Mouse (Mus musculus): ENCODE measurements around the gene Guca2a. TPM values are rescaled to one million over a fixed set of nuclear protein-coding genes. Genes with fewer than 3 reads are reported as not detected.

Gene Guca2a
- polyA plus RNA-seq, 1 experiment from 2014 or later, result not detected

DNA sequence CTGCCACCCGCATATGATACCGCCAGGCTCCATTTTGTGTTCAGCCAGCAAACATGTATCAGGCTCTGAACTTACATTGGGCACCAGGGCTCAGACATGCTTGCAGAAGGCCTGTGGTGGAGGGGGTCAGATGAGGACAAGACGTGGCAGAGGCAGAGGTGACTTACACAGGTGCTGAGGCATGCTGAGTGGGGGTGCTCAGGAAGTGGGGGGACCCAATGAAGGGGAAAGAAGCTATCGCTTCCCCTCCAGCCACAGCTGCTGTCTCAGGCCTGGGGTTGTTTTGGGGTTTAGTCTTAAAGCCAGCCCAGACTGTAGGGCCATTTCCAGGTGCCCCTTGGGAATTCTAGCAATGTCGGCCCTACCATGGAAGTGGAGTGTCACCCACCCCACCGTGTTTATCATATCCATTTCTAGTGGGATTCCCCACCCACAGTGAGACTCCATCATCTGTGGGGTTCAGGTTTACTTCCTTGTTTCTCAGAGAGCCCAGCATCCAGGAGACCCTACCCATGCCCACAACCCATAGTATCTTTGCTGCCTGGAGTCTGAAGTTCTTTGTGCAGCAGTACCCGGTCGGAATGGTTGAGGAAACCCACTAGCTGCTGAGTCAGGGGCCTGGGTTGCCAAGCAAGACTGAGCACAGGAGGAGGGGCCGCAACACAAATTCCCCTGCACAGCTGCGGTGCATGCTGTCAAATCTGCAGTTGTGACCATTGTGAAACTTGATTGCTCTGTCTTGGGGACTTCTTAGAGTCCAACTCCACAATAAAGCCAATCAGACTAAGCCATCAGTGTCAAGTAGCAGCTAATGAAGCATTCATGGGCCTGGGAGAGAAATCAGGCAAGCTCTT lies 32.1 kb downstream of the Guca2a start:
- H3K4me1 ChIP-seq, result peaks cover 30% of the 10 kb centered on the region
- no peak overlapping the region; the same call in 1 of the 2 replicates for H3K9ac ChIP-seq (replicated peaks)
- 52% methylated on average over 10 of the region's 10 CpGs for WGBS
- H3K4me2 ChIP-seq (replicated peaks), result no peak overlapping the region
- H3K4me3 ChIP-seq, result no peak overlapping the region
- peak; percentile 72 for ATAC-seq (replicated peaks)
- H3K36me3 ChIP-seq, result no peaks in the 10 kb centered on the region
- peak overlapping the region; percentile 85 for H3K27ac ChIP-seq (replicated peaks)
- no peaks in the 10 kb centered on the region for H3K27me3 ChIP-seq
- no peaks in the 10 kb centered on the region for H3K9me3 ChIP-seq

- Histone ChIP-seq H3K27ac (replicated peaks) (peak overlapping the region; percentile 85), H3K27me3 (no peaks in the 10 kb centered on the region), H3K4me1 (peaks cover 30% of the 10 kb centered on the region), H3K9me3 (no peaks in the 10 kb centered on the region), H3K36me3 (no peaks in the 10 kb centered on the region), H3K9ac (replicated peaks) (peak overlapping the region; percentile 19), H3K4me3 (no peak overlapping the region), H3K4me2 (replicated peaks) (0 out of 2 replicates have a peak overlapping the region, but pooled peaks have one; percentile 3)
- ATAC-seq (replicated peaks), result peak; percentile 73
- WGBS, result 21% methylated on average over 7 of the region's 7 CpGs
Measured at GRCm38 (mm10) chr4:119670210-119670555, 32.7 kb downstream of the Guca2a start.

DNA sequence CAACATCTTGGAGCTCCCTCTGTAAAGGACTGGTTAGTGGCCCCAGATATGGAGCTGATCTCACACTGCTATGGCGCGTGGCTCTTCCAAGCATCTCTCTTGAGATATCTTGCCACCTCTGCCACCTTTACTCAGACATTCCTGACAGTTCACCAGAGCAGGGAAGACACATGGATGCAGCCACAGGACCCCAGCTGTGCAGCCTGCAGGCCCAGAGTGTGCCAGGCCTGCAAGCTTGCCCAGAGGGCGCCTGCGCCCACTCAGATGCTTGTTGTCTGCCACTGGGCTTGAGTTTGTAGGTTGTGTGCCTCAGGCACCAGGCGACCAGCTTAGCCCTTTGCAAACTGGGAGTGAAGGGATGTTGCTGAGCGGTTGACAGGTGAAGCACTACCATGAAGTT lies 33.2 kb downstream of the Guca2a start:
- no peak for ATAC-seq (replicated peaks)
- peak overlapping the region; percentile 85 for H3K27ac ChIP-seq (replicated peaks)
- WGBS, result 87% methylated on average over 6 of the region's 6 CpGs
- H3K9ac ChIP-seq (replicated peaks), result peak overlapping the region; percentile 19; the same call in 1 of the 2 replicates
- 0 out of 2 replicates have a peak overlapping the region, but pooled peaks have one; percentile 3 for H3K4me2 ChIP-seq (replicated peaks)
- no peak overlapping the region for H3K4me3 ChIP-seq
- H3K36me3 ChIP-seq, result no peaks in the 10 kb centered on the region
- H3K27me3 ChIP-seq, result no peaks in the 10 kb centered on the region
- H3K4me1 ChIP-seq, result peaks cover 29% of the 10 kb centered on the region
- no peaks in the 10 kb centered on the region for H3K9me3 ChIP-seq

DNA sequence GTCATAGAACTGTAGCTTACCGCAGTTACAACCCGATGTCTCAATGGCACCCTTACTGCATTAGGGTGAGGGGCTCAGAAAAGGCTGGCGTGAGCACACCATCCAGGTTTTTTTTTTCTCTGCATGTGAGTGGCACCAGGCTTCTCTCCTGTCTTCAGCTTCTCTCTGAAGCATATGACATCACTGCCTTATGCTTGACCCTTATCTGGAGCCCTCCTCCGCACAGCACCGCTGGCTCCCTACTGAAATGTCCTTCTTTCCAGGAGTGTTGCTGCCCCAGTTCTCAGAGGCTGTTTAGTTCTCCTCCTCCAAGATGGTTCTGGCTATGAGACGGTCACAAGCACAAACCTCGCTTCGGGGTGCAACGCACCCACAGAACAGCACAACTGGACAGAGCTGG lies 33.7 kb downstream of the Guca2a start:
- Histone ChIP-seq H3K9ac (replicated peaks) (no peak overlapping the region), H3K4me1 (peaks cover 25% of the 10 kb centered on the region), H3K27me3 (no peaks in the 10 kb centered on the region), H3K4me3 (no peak overlapping the region), H3K4me2 (replicated peaks) (no peak overlapping the region), H3K36me3 (no peaks in the 10 kb centered on the region), H3K27ac (replicated peaks) (peak overlapping the region; percentile 85), H3K9me3 (no peaks in the 10 kb centered on the region)
- 93% methylated on average over 9 of the region's 9 CpGs for WGBS
- no peak for ATAC-seq (replicated peaks)

DNA sequence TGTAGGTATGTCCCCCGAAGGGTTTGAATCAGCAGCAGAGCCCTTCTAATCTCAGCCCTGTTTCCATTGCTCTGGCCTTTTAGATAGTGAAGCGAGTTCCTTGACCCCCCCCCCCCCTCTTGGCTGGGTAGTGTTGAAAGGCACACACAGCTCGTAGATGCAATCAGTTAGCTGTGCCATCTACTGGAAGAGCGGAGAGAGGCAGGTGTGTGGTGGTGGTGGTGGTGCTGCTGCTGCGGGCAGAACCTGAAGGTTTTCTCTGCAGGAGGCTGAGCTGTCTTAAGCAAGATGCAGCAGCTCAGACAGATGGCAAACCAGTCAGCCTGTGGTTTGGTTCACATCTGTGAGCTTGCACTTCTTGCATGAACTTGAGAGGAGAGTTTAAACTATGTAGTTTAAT lies 35.2 kb downstream of the Guca2a start:
- no peaks in the 10 kb centered on the region for H3K36me3 ChIP-seq
- H3K4me3 ChIP-seq, result no peak overlapping the region
- no peak for ATAC-seq (replicated peaks)
- peaks cover 21% of the 10 kb centered on the region for H3K4me1 ChIP-seq
- no peaks in the 10 kb centered on the region for H3K27me3 ChIP-seq
- 36% methylated on average over 5 of the region's 5 CpGs for WGBS
- no peaks in the 10 kb centered on the region for H3K9me3 ChIP-seq
- no peak overlapping the region for H3K9ac ChIP-seq (replicated peaks)
- 0 out of 2 replicates have a peak overlapping the region, but pooled peaks have one; percentile 85 for H3K27ac ChIP-seq (replicated peaks)
- H3K4me2 ChIP-seq (replicated peaks), result no peak overlapping the region

GRCm38 (mm10) chr4:119682596-119682995 lies 45.1 kb downstream of the Guca2a start:
- 0 out of 2 replicates have a peak, but pooled peaks have one; percentile 38 for ATAC-seq (replicated peaks)
- no peak overlapping the region for H3K9ac ChIP-seq (replicated peaks)
- H3K4me2 ChIP-seq (replicated peaks), result no peak overlapping the region
- H3K27ac ChIP-seq (replicated peaks), result no peak overlapping the region
- WGBS, result 49% methylated on average over 5 of the region's 5 CpGs
- H3K9me3 ChIP-seq, result no peaks in the 10 kb centered on the region
- H3K27me3 ChIP-seq, result no peaks in the 10 kb centered on the region
- H3K4me3 ChIP-seq, result no peak overlapping the region
- no peaks in the 10 kb centered on the region for H3K4me1 ChIP-seq
- no peaks in the 10 kb centered on the region for H3K36me3 ChIP-seq

DNA sequence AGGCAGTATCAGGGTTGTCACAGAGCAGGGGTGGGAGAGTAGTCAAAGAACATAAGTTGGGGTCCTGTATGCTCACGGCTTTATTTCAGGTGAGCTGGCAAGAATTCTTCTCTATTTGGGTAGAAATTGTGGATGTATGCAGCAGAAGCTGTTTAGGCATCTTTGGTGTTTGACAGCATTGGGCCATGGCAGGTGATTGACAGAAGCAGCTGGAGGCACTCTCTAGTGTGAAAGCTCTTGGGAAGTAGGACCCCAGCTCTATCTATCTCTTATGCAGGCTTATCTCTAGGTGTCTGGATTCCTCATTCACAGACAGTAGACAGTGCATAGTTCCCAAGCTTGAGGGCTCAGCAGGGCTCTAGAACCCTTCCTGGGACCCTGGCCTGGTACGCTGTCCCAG lies 48.2 kb downstream of the Guca2a start:
- H3K4me2 ChIP-seq (replicated peaks), result no peak overlapping the region
- no peak overlapping the region for H3K27ac ChIP-seq (replicated peaks)
- WGBS, result 92% methylated on average over 2 of the region's 2 CpGs
- no peaks in the 10 kb centered on the region for H3K27me3 ChIP-seq
- H3K9ac ChIP-seq (replicated peaks), result no peak overlapping the region
- no peak overlapping the region for H3K4me3 ChIP-seq
- no peaks in the 10 kb centered on the region for H3K9me3 ChIP-seq
- H3K4me1 ChIP-seq, result no peaks in the 10 kb centered on the region
- ATAC-seq (replicated peaks), result no peak
- no peaks in the 10 kb centered on the region for H3K36me3 ChIP-seq

Other genes with a start within 250 kb of the Guca2a start
- 10.6 and 13.0 TPM in 2 replicates for gene Ccdc30, start 222.2 kb upstream of the Guca2a start, polyA plus RNA-seq (2015; fragmentation: Nextera tagmentation; extraction: Ambion mirVana)
- gene Ppcs, start 215.3 kb upstream of the Guca2a start, polyA plus RNA-seq (2015; fragmentation: Nextera tagmentation; extraction: Ambion mirVana), result 16.7 and 17.7 TPM in 2 replicates
- gene Zmynd12, start 214.9 kb upstream of the Guca2a start, polyA plus RNA-seq (2015; fragmentation: Nextera tagmentation; extraction: Ambion mirVana), result 0.27 and 0.57 TPM in 2 replicates
- gene Rimkla, start 145.1 kb upstream of the Guca2a start, polyA plus RNA-seq (2015; fragmentation: Nextera tagmentation; extraction: Ambion mirVana), result 19.1 and 20.3 TPM in 2 replicates
- 30.8 and 34.5 TPM in 2 replicates for gene Foxj3, start 100.7 kb upstream of the Guca2a start, polyA plus RNA-seq (2015; fragmentation: Nextera tagmentation; extraction: Ambion mirVana)
- gene Frg2f1, start 98.2 kb upstream of the Guca2a start, polyA plus RNA-seq (2015; fragmentation: Nextera tagmentation; extraction: Ambion mirVana), result 5.4 and 7.0 TPM in 2 replicates
- not detected in 2 replicates for gene Guca2b, start 21.2 kb downstream of the Guca2a start, polyA plus RNA-seq (2015; fragmentation: Nextera tagmentation; extraction: Ambion mirVana)
- 18.3 and 21.7 TPM in 2 replicates for gene Hivep3, start 96.1 kb downstream of the Guca2a start, polyA plus RNA-seq (2015; fragmentation: Nextera tagmentation; extraction: Ambion mirVana)